Mouse (Mus musculus): ENCODE measurements at regions not wholly inside any gene's neighbourhood (a gene's known extent, or its start where the extent isn't known, plus 50 kb on each side); places are given as distances from the start of the nearest gene placed in this dataset.
"Not testable (repeated sequence)": the region's sequence is repeated elsewhere in the genome, so short reads cannot be mapped to it uniquely, and the experiment has no call there.

DNA sequence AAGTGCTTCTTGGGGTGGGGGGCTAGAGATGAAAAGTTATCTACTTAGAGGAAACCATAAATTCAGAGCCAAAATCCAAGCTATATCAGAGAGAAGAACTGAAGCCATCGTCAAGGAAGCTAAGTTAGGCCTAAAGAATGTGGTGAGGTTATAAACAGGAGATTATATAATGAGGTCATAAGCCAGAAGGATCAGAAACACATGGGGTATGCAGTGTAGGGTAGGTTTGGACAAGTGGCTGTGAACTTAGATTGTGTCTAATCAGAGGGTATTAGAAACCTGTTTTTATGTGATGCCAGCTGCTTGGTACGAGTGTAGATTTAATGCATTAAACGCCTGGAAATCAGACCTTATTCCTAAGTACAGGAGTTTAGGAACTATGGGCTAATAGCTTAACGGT lies 154.8 kb upstream of the Mpdz start:
- no peak for DNase-seq (ENCODE audit: low spot score in 2 of 2)

DNA sequence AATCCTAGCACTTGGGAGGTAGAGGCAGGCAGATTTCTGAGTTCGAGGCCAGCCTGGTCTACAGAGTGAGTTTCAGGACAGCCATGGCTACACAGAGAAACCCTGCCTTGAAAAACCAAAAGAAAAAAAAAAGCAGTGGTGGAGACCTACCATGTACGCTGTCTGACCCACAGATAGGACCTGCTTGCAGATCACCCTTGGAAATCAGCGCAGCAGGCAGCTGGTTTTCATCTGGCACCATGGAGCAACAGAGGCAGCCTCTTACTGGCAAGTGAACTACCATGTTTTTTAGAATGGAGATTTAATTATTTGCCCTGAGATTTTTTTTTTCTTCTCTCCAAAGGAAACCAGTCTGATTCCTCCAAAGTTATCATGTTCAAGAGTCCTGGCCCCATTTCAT lies 150.8 kb upstream of the Mpdz start:
- DNase-seq (ENCODE audit: low spot score in 2 of 2): not testable (repeated sequence)

DNA sequence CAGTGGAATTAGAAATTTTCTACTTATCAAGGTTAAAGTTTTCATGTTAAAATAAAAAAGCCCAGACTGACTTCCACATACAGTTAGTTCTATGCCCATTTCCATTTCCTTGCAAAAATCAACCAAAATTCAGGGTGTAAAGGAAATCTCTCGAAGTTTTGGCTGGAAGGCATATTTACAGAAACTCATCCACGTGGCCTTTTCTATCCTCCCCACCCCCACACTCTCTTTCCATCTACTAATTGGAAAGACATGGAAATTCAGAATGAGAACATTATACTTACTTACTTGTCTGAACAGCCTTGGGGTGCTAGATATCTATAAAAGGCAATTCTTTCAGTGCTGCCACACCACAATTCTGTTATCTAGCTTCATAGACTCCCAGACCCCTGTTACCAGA lies 139.9 kb upstream of the Mpdz start:
- no peak for DNase-seq (ENCODE audit: low spot score in 2 of 2)

DNA sequence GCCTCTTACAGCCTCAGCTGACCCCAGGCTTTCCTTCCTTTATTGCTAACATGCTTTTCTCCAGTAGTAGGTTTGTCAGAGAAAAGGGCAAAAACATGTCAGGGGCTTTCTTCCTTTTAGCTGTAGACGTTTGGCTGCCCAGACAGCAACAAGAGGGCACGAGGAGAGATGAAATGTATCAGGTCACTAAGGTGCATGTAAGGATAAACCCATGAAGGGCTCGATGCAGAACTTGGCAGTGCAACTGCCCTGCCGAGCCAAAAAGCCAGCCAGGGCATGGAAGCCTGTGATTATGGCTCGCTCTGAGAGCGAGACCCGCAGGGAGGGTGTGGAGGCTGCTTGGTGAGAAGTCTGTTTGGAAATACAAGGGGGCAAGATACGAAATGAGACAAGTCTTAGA lies 137.9 kb upstream of the Mpdz start:
- no peak for DNase-seq (ENCODE audit: low spot score in 2 of 2)

DNA sequence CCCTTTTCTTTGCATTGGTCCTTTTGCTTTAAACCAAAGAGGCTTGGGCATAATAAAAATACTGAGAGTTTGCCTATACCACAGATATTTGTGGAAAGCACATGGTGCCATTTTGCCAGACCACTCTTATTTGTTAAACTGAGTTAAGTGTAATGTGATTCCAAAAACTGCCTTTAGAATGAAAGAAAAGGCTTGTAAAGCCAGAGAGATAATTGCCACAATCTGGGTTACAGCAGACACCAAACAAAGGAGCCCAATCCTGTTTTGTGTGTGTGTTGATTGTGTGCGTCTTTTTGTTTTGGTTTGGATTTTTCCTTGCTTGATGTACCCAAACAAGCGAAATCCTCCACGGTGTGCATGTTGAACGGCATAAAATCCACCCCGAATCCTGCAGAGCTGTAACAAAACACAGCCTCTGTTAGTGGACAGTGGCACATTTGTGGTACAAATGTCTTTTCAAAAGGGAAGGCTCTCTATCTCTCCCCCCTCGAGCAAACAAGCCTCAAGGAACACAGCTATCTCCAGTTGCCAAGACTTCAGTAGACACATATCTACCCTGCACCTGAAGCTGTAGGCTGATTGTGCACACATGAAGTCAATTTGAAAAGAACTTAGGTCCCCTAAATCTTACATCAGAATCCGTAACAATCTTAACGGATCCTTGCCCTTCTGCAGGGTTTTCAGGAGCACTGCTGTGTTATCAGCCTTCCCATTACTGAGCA lies 136.9 kb upstream of the Mpdz start:
- DNase-seq (ENCODE audit: low spot score in 2 of 2): no peak

DNA sequence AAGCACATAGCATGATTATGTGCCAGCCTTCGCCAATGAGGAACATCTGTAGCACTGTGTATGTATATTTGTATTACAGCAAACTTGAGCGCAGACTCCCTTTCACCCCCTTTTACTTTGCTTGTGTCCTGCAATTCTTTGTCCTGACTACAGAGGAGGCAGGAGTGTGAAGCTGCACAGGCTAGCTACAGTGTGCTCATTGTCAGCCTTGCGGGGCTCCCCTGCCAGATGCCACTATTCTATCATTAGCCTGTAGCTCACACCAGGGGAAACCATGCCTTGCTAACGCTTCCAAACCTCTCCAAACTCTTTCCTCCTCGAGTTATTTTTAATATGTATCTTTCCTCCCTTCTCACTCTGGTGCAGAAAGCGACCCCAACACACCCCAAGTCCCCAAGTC lies 136.4 kb upstream of the Mpdz start:
- no peak for DNase-seq (ENCODE audit: low spot score in 2 of 2)

DNA sequence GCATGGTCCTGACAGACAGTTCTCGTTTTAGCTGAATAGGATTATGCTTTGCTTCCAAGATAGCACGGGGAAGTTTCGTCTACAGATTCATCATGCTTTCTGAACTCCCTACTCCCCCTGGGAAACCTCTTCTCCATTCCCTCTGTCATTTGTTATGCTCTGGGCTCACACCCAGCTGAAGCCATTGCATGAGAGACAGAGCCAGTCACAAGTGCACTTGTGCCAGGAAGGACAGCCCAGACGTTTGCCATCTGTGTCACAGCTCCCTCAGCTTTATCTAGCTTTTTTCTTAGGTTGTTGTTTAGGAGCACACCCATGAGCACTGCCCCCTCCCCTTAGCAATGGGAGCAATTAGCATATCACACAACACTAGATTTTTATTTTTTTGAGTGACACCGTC lies 131.2 kb upstream of the Mpdz start:
- DNase-seq (ENCODE audit: low spot score in 2 of 2): no peak

DNA sequence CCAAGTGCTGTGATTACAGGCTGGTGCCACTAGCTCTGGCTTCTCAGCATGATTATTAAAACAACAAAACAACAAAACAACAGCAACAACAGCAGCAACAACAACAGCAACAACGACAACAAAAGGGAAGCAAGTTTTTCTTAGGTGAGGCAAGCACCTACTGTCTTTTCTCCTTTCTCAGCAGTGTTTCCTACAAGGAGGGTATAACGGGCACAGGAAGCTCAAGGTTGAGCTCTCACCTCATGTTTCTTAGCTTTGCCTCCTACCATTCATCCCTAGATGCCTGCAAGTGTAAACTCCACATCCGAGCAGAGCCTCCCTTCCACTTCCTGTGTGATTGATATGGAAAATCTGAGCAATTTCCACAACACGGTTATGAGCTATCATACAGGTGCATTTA lies 128.1 kb upstream of the Mpdz start:
- no peak for DNase-seq (ENCODE audit: low spot score in 2 of 2)

DNA sequence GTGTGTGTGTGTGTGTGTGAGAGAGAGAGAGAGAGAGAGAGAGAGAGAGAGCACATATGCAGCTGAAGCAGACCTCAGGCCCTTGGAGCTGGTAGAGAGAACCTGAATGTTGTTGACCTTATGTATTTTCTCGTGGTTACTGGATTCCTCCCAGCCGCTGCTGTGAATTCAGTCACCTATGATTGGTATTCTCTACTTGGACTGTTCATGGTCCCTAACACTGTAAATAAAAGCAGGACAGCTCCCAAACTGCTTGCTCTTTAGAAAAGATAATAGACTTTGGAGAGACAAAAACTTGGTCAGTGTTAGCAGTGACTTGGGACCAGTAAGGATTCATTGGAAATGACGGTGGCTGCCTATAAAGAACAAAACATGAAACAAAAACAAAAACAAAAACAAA lies 126.9 kb upstream of the Mpdz start:
- no peak for DNase-seq (ENCODE audit: low spot score in 2 of 2)

DNA sequence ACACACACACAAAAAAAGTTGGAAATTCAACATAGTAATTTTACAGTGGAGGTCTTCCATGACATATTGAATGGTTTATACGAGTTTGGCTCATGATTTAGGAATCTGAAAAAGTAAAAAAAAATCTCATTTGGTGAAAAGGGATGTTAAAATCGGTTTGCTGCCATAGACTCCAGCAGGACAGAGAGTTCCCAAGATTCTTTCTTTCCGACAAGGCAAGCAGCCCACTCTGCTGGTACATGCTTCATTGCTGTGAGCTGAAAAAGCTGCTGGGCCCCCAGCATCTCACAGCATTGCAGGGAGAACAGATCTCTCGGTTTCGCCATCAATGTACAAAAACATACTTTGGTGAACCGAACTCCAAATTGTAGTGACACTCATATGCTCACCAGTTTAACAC lies 125.8 kb upstream of the Mpdz start:
- no peak for DNase-seq (ENCODE audit: low spot score in 2 of 2)

DNA sequence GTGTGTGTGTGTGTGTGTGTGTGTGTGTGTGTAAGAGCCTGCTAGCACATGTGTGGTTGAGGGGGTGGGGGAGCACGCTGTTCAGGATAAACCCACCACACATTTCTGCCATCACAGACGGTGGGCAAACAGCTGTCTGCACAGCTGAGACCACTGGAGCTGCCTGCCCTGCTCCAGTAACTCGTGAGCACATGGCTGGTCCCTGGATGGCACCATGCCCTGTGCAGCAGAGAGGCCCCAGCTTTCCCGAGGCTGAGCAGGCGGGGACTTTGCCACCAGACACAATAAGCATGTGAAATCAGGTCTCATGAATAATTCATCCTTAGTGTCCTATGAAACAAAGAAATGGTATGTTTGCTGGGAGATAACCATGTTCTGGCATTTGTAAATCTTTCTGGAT lies 125.3 kb upstream of the Mpdz start:
- no peak for DNase-seq (ENCODE audit: low spot score in 2 of 2)

DNA sequence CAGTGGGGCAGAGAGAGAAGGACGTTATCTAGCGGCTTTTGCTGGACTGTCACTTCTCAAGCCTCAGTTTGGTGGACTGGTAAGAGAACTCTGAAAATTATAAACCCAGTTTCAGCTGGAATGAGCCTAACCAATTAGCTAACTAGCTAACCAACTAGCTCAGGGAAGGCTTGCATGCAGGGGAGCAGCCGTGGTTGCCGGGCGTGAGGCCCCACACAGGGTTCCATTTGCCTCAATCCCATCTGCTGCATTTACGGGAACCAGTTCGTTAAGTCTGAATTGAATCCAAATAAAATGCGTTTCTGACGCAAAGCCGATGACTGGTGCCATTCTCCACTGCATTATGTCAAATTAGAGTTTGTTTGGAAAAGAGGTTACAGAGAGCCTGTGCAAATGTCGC lies 123.9 kb upstream of the Mpdz start:
- DNase-seq (ENCODE audit: low spot score in 2 of 2): no peak

DNA sequence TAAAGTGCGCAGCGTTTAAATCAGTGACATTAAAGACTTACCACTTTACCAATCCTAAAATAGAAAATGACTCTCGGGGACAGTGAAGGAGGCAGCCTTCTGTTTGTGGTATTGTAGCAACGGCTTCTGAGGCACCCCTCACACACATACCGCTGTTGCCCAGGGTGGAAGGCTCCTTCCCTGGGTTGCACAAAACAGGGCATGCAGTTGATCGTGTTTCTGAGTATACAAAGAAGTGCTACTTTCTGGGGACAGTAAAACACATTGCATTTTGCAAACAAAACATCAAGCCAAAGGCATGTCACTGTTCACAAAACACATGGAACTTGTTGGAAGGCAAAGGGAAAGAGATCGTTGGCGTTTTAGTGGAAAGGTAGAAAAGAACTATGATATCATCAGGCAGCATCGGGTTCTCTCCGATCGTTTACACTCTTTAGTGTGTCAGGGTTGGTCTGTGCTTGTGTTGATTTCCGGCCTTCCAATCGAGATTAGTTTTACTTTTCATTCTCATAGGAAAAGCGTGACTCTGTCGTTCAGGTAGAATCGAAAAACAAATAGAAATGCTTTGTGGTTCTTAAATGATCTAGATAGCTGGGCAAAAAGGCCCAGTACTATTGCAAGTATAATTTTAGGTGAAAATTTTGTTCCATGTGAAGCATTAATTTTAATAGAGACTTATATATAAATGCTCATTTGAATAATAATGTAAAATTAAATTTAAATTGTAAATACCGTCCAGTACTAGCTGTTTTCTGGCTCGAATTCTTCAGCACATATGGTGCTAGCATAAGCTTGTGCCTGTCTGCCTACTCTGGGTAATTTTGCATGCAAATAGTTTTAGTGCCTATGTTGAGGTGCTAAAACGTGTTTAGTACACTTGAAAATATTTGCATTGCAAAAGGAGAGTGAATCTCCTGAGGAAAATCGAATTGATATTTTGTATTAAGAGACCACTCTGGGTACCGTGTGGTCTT lies 123.1 kb upstream of the Mpdz start:
- DNase-seq (ENCODE audit: low spot score in 2 of 2): peak in 1 of 2 experiments; percentile 41

DNA sequence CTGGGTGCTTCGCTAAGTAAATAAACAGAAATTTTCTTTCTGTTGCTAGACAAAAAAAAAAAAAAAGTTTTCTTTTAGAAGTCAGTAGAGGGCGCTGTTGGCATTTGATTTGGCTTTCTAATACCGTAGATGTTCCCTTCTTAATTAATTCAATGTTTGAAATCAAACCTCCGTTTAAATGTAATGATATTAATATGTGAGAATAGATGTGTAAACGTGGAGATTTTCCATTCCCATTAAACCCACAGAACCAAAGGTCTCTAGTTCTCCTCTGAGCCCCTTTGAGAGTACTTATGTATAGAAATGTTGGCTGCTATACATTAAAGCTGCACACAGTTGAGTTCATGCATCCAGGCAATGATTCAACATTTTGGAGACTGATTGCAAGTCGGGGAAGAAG lies 121.8 kb upstream of the Mpdz start:
- DNase-seq (ENCODE audit: low spot score in 2 of 2): no peak

DNA sequence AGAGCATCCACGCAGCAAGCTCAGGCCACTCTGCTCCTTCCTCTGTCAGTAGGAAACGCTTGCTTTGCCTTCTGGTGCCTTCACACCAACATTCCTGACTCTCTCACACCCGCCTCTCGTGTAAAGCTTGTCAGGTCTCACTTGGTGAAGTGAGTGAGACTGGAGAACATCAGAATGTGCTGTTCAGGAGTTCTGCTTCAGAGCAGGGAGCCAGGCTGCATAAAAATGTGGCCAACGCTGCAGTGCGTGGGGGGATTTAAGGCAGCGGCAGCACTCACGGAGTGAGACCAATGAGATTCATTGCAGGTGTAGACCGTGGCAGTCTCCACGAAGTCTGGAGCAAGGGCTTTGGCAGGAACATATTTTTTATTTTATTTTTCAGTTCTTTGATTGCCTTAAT lies 121.0 kb upstream of the Mpdz start:
- peak; percentile 57 to 75 for DNase-seq (ENCODE audit: low spot score in 2 of 2)

DNA sequence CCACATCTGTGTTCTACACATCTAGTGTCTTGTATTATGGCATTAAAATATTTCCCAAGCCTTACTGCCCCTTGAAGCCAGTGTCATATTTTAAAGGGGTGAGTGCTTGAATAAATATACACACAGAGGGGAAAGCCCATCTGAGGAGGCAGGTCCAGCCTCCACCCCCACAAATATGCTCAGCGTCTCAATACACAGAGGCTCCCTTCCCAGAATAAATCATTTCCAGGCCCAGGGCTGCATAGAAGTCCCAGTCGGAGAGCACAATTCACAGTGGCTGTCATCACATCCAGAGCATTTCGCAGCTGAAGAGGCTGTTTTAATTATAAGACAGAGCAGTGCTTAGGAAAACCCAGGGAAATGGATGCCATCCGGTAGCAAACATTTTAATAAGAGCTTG lies 118.8 kb upstream of the Mpdz start:
- DNase-seq (ENCODE audit: low spot score in 2 of 2): no peak

DNA sequence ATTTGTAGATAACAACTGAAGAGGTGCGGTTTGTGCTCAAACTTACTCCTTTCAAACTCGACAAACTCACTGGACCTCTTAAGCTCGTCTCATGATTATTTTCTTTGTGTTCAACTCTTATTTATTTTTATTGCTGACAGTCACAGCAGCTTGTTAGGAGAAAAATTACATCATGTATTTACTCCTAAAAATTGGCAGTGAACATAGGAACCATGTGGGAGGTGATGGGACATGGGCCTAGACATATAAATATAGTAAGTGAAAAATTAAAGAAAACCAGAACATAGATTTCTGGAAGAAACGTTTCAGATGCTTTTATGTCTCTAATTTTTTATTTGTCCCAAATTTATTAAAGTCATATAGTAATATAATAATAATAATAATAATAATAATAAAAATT lies 108.2 kb upstream of the Mpdz start:
- DNase-seq (ENCODE audit: low spot score in 2 of 2): no peak

DNA sequence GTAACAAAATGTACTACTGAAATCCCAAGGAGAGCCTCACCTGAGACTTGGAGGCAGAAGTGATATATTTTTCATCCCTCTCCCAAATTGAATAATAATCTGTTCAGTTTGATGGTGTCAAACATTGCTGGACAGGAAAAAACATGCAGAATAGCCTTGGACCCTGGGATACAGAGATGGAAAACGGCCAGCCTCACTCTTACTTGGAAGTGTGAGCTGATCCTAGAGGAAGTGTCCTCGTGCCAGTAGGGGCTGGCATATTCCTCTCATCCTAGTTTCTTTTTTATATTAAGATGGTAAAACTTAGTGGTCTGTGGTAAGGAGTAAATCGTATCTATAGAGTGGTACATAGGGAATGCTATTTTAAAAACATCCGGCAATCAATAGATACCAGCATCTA lies 107.6 kb upstream of the Mpdz start:
- no peak for DNase-seq (ENCODE audit: low spot score in 2 of 2)

DNA sequence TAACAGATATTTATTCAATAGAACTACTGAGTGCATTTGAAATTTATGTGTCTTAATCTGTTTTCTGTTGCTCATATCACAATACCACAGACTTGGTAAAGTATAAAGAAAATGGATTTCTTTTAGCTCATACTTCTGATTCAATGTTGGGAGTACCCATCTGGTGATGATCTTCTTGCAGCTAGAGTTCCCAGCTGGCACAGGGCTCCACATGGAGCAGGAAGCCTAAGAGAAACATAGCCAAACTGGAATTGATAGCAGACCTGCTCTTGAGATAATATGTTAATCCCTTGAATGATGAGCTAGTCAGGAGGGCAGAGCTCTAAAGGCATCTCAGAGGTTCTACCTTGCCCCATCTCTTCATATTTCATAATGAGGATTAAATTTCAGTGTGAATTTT lies 97.9 kb upstream of the Mpdz start:
- DNase-seq (ENCODE audit: low spot score in 2 of 2): no peak

DNA sequence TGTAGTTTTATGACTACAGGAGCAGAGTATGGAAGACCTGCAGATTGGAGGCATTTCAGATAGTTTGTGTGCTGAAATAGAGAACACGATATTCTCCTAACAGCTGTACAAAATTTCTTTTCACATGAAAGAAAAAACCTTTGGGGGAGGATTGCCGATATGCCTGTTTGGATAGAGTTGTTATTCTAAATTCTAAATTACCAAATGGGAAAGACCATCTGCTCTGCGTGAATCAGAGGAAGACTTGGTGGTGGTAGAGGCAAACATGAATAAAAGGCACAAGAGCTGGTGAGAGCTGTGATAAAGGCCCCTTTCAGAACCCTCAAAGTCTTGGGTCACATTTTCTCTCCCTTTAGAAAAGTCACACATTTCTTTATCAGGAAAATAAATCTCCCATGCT lies 96.9 kb upstream of the Mpdz start:
- peak in 1 of 2 experiments; percentile 20 for DNase-seq (ENCODE audit: low spot score in 2 of 2)

DNA sequence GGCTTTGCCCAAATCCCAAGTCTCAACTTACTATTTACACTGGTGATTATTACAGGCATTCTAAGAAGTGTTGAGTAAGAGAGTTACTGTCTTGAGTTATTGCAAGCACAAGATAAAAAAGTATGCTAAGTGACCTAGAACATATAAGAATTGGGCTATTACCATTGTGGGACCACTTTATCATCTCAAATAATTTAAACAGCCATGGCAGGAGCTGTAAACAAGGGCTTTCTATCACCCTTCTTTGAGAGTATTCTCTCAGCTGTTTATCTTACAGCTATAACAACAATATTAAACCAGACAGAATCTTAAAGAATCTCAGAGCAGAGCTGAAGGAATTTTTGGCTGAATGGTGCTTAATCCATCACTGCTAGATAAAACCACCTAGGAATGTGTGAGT lies 94.2 kb upstream of the Mpdz start:
- no peak for DNase-seq (ENCODE audit: low spot score in 2 of 2)

DNA sequence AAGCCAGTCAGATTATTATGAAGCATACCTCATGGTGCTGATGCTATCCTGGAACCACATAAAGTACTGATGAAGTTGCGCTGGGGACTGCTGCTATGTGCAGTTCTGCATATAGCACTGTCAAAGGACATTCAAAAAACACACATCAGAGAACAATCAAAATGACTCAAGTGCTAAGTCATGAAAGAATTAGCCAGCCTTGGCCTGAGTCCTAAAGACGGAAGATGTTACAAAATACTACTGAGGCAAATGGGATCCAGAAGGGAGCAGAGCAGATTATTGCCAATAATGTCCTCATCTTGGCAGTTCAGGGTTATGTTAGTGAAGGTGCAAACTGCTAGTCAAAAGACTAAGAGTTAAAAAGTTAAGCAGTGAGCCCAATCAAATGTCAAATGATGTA lies 87.9 kb upstream of the Mpdz start:
- DNase-seq (ENCODE audit: low spot score in 2 of 2): no peak

DNA sequence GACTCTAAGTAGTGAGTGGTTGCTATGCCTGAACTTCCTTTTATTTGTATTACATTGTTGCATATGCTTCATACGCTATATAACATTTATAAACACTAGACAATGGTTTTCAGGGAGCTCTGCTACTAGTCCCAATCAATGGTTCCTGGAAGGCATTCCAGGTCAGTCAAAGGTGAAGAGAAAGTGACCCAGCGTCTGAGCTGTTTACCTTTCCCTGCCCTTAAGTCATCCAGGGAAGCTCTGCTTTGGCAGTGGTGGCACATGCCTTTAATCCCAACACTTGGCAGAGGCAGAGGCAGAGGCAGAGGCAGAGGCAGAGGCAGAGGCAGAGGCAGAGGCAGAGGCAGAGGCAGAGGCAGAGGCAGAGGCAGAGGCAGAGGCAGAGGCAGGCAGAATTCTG lies 76.5 kb upstream of the Mpdz start:
- DNase-seq (ENCODE audit: low spot score in 2 of 2): not testable (repeated sequence)

Measured in right cerebral cortex, adult 2 months (tissue).